Comparison of ENCODE assay signal across 11 mouse cellular contexts in genomic region chr2:5396415-5396814, GRCm38 (mm10).
DNase-seq lines count a peak whose midpoint lies in the region; ATAC-seq and TF ChIP-seq lines count a peak whose summit lies in the region.
"Had no signal": no experiment of that assay in that cellular context is flagged by ENCODE, and none has a peak within 500 bp of the region (broad histone marks: within the 10 kb centered on the region; RNA-seq: fewer than 3 reads in every experiment).

No protein-coding gene starts in this region.

- dilution Hi-C loops in CH12.LX (cut with MboI; ENCODE audit: extremely low pct_ligation_motif_present, extremely low pct_unique_long_range_greater_than_20kb, low sequenced_read_pairs), result no loop called here

- H3K27me3 ChIP-seq in forebrain, embryonic 14.5 days (replicated peaks; ENCODE audit: control insufficient read depth, insufficient read depth, low read length), result no peaks in the 10 kb centered on the region
- H3K27me3 ChIP-seq in forebrain, embryonic 10.5 days (ENCODE audit: poor library complexity, severe bottlenecking), result no peaks in the 10 kb centered on the region
- H3K27me3 ChIP-seq in CH12.LX (replicated peaks), result no peaks in the 10 kb centered on the region
- H3K27me3 ChIP-seq: limb, embryonic 13.5 days had no signal

- no peak overlapping the region for H3K27ac ChIP-seq in forebrain, embryonic 14.5 days (ENCODE audit: low read depth, low read length)
- H3K27ac ChIP-seq in forebrain, embryonic 10.5 days, result no peak overlapping the region
- H3K27ac ChIP-seq in CH12.LX (ENCODE audit: insufficient read depth, low read depth), result peak overlapping the region; percentile 86
- H3K27ac ChIP-seq: limb, embryonic 13.5 days had no signal

- peak in 1 of 2 experiments; percentile 72; a peak in 2 of 4 replicates for TF ChIP-seq CTCF in CH12.LX (conservative IDR thresholded peaks at IDR 0.05 in 1 of 2, IDR thresholded peaks at IDR 0.05 in 1 of 2; ENCODE audit: low read depth in 2 of 2, low read length in 2 of 2)

- peak; percentile 73 for TF ChIP-seq RAD21 in CH12.LX (IDR thresholded peaks at IDR 0.05; ENCODE audit: low read depth, low read length)

- no peaks in the 10 kb centered on the region for H3K36me3 ChIP-seq in forebrain, embryonic 14.5 days (ENCODE audit: control insufficient read depth, insufficient read depth, low read length)
- H3K36me3 ChIP-seq in forebrain, embryonic 10.5 days (replicated peaks), result no peaks in the 10 kb centered on the region
- H3K36me3 ChIP-seq in CH12.LX (replicated peaks in 1 of 2; ENCODE audit: control insufficient read depth in 1 of 2, insufficient read depth in 1 of 2, low read length in 1 of 2), result peaks cover 0 to 3% of the 10 kb centered on the region in 2 experiments
- H3K36me3 ChIP-seq: limb, embryonic 13.5 days had no signal

- H3K9ac ChIP-seq in forebrain, embryonic 14.5 days (ENCODE audit: low read length), result no peak overlapping the region
- H3K9ac ChIP-seq in CH12.LX (ENCODE audit: insufficient read depth, low read depth), result peak overlapping the region; percentile 28; the same call in 1 of the 2 replicates
- H3K9ac ChIP-seq: limb, embryonic 13.5 days had no signal

- in situ Hi-C loops in CH12.LX (cut with MboI; ENCODE audit: low pct_ligation_motif_present, low pct_unique_long_range_greater_than_20kb, low sequenced_read_pairs), result loop anchor here (25.0 kb wide), 1 partner anchor 484 kb away; the partner anchor contains the start of gene Phyh

- no peak overlapping the region for H3K4me2 ChIP-seq in forebrain, embryonic 14.5 days (ENCODE audit: low read length)
- peak overlapping the region; percentile 83 for H3K4me2 ChIP-seq in CH12.LX (ENCODE audit: insufficient read depth, low read depth, poor library complexity, severe bottlenecking)
- H3K4me2 ChIP-seq: limb, embryonic 13.5 days had no signal

- no peak for TF ChIP-seq EP300 in CH12.LX (IDR thresholded peaks at IDR 0.05; ENCODE audit: low read length)

- peak; percentile 64 for DNase-seq in forebrain, embryonic 14.5 days (ENCODE audit: low spot score)
- DNase-seq in forebrain, embryonic 10.5 days (ENCODE audit: extremely low spot score, low spot score), result no peak
- peak; percentile 14 for DNase-seq in kidney, postnatal 10 days
- DNase-seq in kidney, postnatal 14 days, result no peak
- DNase-seq in CH12.LX (ENCODE audit: extremely low read depth), result peak; percentile 45
- peak; percentile 37 for DNase-seq in embryo, embryonic 11 days
- DNase-seq in ovary, adult 18-20 months (ENCODE audit: low spot score), result no peak
- DNase-seq: gastrocnemius, postnatal 36 days had no signal

- H3K79me2 ChIP-seq in CH12.LX (replicated peaks; ENCODE audit: control insufficient read depth, extremely low read depth, insufficient read depth, poor library complexity, severe bottlenecking), result no peaks in the 10 kb centered on the region

- 72% methylated on average over 1 of the region's 1 CpGs for WGBS in forebrain, embryonic 14.5 days
- 69% methylated on average over 1 of the region's 1 CpGs for WGBS in forebrain, embryonic 10.5 days

- H3K4me3 ChIP-seq in forebrain, embryonic 14.5 days (ENCODE audit: low read depth, low read length), result no peak overlapping the region
- no peak overlapping the region for H3K4me3 ChIP-seq in forebrain, embryonic 10.5 days
- H3K4me3 ChIP-seq in CH12.LX (replicated peaks in 1 of 3; ENCODE audit: low read depth in 2 of 3, low read length in 2 of 3, poor library complexity in 1 of 3), result no peak overlapping the region
- H3K4me3 ChIP-seq: limb, embryonic 13.5 days had no signal

- peak; percentile 22; the same call in 1 of the 2 replicates for ATAC-seq in forebrain, embryonic 14.5 days
- no peak for ATAC-seq in granulocyte monocyte progenitor cell, adult 5-6 weeks (replicated peaks; ENCODE audit: poor library complexity, severe bottlenecking)
- ATAC-seq: activated CD4-positive, CD25-positive, alpha-beta regulatory T cell, adult 4 months had no signal

- TF ChIP-seq POLR2A in CH12.LX (IDR thresholded peaks at IDR 0.05; ENCODE audit: low read depth, low read length), result no peak

- H3K4me1 ChIP-seq in forebrain, embryonic 14.5 days (ENCODE audit: control insufficient read depth, insufficient read depth, low read length), result no peaks in the 10 kb centered on the region; the same call in 1 of the 2 replicates
- H3K4me1 ChIP-seq in forebrain, embryonic 10.5 days, result peaks cover 20% of the 10 kb centered on the region
- peaks cover 24 to 70% of the 10 kb centered on the region in 2 experiments for H3K4me1 ChIP-seq in CH12.LX (ENCODE audit: control insufficient read depth in 1 of 2, insufficient read depth in 2 of 2)

- H3K9me3 ChIP-seq in forebrain, embryonic 14.5 days (replicated peaks; ENCODE audit: control insufficient read depth, low read length), result no peaks in the 10 kb centered on the region
- no peaks in the 10 kb centered on the region for H3K9me3 ChIP-seq in forebrain, embryonic 10.5 days
- peaks cover 2% of the 10 kb centered on the region for H3K9me3 ChIP-seq in CH12.LX (replicated peaks; ENCODE audit: low read length)
- H3K9me3 ChIP-seq: limb, embryonic 13.5 days had no signal

TF ChIP-seq in CH12.LX, 34 proteins besides CTCF, POLR2A, EP300 and RAD21:
- no peak for TF ChIP-seq CHD1 (IDR thresholded peaks at IDR 0.05; ENCODE audit: low read depth, low read length)
- TF ChIP-seq PAX5 (IDR thresholded peaks at IDR 0.05; ENCODE audit: low read length), result no peak
- no peak for TF ChIP-seq E2F4 (IDR thresholded peaks at IDR 0.05; ENCODE audit: insufficient replicate concordance, low read depth, low read length)
- no peak for TF ChIP-seq TBP (conservative IDR thresholded peaks at IDR 0.05; ENCODE audit: low read depth, low read length)
- TF ChIP-seq ZKSCAN1 (IDR thresholded peaks at IDR 0.05; ENCODE audit: borderline replicate concordance, low read depth, low read length), result no peak
- TF ChIP-seq USF2 (conservative IDR thresholded peaks at IDR 0.05; ENCODE audit: low read depth, low read length), result no peak
- no peak for TF ChIP-seq UBTF (IDR thresholded peaks at IDR 0.05; ENCODE audit: low read depth, low read length)
- TF ChIP-seq ETS1 (conservative IDR thresholded peaks at IDR 0.05; ENCODE audit: low read depth, low read length), result no peak
- no peak for TF ChIP-seq MEF2A (IDR thresholded peaks at IDR 0.05; ENCODE audit: borderline replicate concordance, low read depth, low read length)
- no peak for TF ChIP-seq IRF4 (IDR thresholded peaks at IDR 0.05; ENCODE audit: low read depth, low read length)
- no peak; the same call in 1 of the 2 replicates for TF ChIP-seq JUND (conservative IDR thresholded peaks at IDR 0.05; ENCODE audit: low read depth, low read length)
- TF ChIP-seq BHLHE40 (IDR thresholded peaks at IDR 0.05; ENCODE audit: low read depth, low read length), result peak; percentile 14; the same call in 1 of the 2 replicates
- peak; percentile 58 for TF ChIP-seq ZC3H11A (IDR thresholded peaks at IDR 0.05; ENCODE audit: low read depth, low read length)
- no peak for TF ChIP-seq MAX (IDR thresholded peaks at IDR 0.05; ENCODE audit: low read length)
- no peak for TF ChIP-seq MXI1 (IDR thresholded peaks at IDR 0.05; ENCODE audit: low read depth, low read length)
- no peak for TF ChIP-seq GABPA (IDR thresholded peaks at IDR 0.05; ENCODE audit: insufficient replicate concordance, low read depth, low read length)
- peak; percentile 81 for TF ChIP-seq SMC3 (IDR thresholded peaks at IDR 0.05; ENCODE audit: low read depth, low read length)
- TF ChIP-seq KAT2A (IDR thresholded peaks at IDR 0.05; ENCODE audit: insufficient replicate concordance, low read length), result no peak
- no peak for TF ChIP-seq ZMIZ1 (IDR thresholded peaks at IDR 0.05; ENCODE audit: low read depth, low read length)
- no peak for TF ChIP-seq POLR2AphosphoS2 (IDR thresholded peaks at IDR 0.05; ENCODE audit: low read depth, low read length)
- TF ChIP-seq RCOR1 (conservative IDR thresholded peaks at IDR 0.05; ENCODE audit: low read depth, low read length), result no peak

Comparison
In these comparisons a context has a peak if more than half of its experiments do, and no peak if none do; other contexts are left out.
1. DNase-seq: peak in forebrain, embryonic 14.5 days (single experiment), kidney, postnatal 10 days (single experiment), CH12.LX (single experiment) and embryo, embryonic 11 days (single experiment); none in forebrain, embryonic 10.5 days (single experiment), kidney, postnatal 14 days (single experiment) and ovary, adult 18-20 months (single experiment).